31 mouse cellular contexts compared by ENCODE assay signal in the genomic region with DNA sequence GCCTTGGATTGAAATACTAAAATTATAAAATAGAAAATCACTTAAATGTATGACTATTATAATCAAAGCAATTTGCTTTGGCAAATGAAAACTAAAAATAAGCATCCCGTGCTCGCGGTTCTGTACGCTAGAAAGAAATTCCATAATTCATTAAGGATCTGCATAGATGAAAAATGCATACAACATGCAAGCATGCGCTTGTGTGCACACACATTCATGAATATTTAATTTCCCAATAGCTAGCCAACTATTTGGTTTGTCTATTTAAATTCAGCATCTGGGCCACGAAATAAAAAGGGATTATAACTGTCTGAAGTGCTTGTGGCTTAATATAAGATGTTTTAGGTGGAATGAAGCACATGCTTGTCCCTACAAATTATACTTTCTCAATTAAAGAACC.
DNase-seq lines count a peak whose midpoint lies in the region; ATAC-seq and TF ChIP-seq lines count a peak whose summit lies in the region.
"Had no signal": no experiment of that assay in that cellular context is flagged by ENCODE, and none has a peak within 500 bp of the region (broad histone marks: within the 10 kb centered on the region; RNA-seq: fewer than 3 reads in every experiment).

No protein-coding gene starts in this region.

- intact Hi-C loops in left cerebral cortex, postnatal 36 days (cut with DNase I), result no loop called here

- H3K4me1 ChIP-seq in embryonic facial prominence, embryonic 14.5 days (ENCODE audit: control insufficient read depth, insufficient read depth, low read length), result no peaks in the 10 kb centered on the region
- H3K4me1 ChIP-seq in embryonic facial prominence, embryonic 10.5 days, result no peaks in the 10 kb centered on the region
- no peaks in the 10 kb centered on the region for H3K4me1 ChIP-seq in hindbrain, embryonic 14.5 days (replicated peaks; ENCODE audit: control insufficient read depth, insufficient read depth, low read length)
- no peaks in the 10 kb centered on the region for H3K4me1 ChIP-seq in hindbrain, embryonic 16.5 days (ENCODE audit: control insufficient read depth, insufficient read depth, low read depth, low read length)
- H3K4me1 ChIP-seq in forebrain, postnatal 0 days (ENCODE audit: insufficient read depth), result no peaks in the 10 kb centered on the region
- no peaks in the 10 kb centered on the region for H3K4me1 ChIP-seq in midbrain, embryonic 16.5 days (ENCODE audit: control insufficient read depth, insufficient read depth, low read length)
- H3K4me1 ChIP-seq: embryonic facial prominence, embryonic 15.5 days; hindbrain, embryonic 15.5 days; limb, embryonic 10.5 days; limb, embryonic 15.5 days; liver, embryonic 13.5 days had no signal

- ATAC-seq in embryonic facial prominence, embryonic 14.5 days (ENCODE audit: low read depth), result no peak
- peak; percentile 48; the same call in 1 of the 2 replicates for ATAC-seq in hindbrain, embryonic 14.5 days (ENCODE audit: low FRiP score)
- no peak for ATAC-seq in hindbrain, embryonic 16.5 days
- ATAC-seq in forebrain, postnatal 0 days, result no peak
- ATAC-seq in midbrain, embryonic 16.5 days, result peak; percentile 51; the same call in 1 of the 2 replicates
- ATAC-seq: activated CD4-positive, CD25-positive, alpha-beta regulatory T cell, adult 4 months; lung, postnatal 0 days had no signal

- H3K4me2 ChIP-seq in embryonic facial prominence, embryonic 14.5 days (ENCODE audit: low read depth, low read length), result no peak overlapping the region
- no peak overlapping the region for H3K4me2 ChIP-seq in hindbrain, embryonic 14.5 days (replicated peaks)
- no peak overlapping the region for H3K4me2 ChIP-seq in hindbrain, embryonic 16.5 days (ENCODE audit: low read length)
- no peak overlapping the region for H3K4me2 ChIP-seq in forebrain, postnatal 0 days (ENCODE audit: low read depth)
- no peak overlapping the region for H3K4me2 ChIP-seq in midbrain, embryonic 16.5 days (ENCODE audit: low read length)
- H3K4me2 ChIP-seq: embryonic facial prominence, embryonic 15.5 days; heart, embryonic 11.5 days; hindbrain, embryonic 15.5 days; limb, embryonic 15.5 days; liver, embryonic 13.5 days had no signal

- 80% methylated on average over 6 of the region's 6 CpGs for WGBS in embryonic facial prominence, embryonic 14.5 days
- 94% methylated on average over 6 of the region's 6 CpGs for WGBS in embryonic facial prominence, embryonic 10.5 days
- WGBS in hindbrain, embryonic 14.5 days, result 53% methylated on average over 6 of the region's 6 CpGs
- WGBS in hindbrain, embryonic 16.5 days, result 59% methylated on average over 6 of the region's 6 CpGs
- 37% methylated on average over 6 of the region's 6 CpGs for WGBS in forebrain, postnatal 0 days
- WGBS in midbrain, embryonic 16.5 days, result 34% methylated on average over 6 of the region's 6 CpGs

- H3K9ac ChIP-seq in embryonic facial prominence, embryonic 14.5 days (ENCODE audit: low read depth, low read length), result no peak overlapping the region
- no peak overlapping the region for H3K9ac ChIP-seq in hindbrain, embryonic 14.5 days
- H3K9ac ChIP-seq in hindbrain, embryonic 16.5 days (ENCODE audit: low read depth, low read length), result no peak overlapping the region
- no peak overlapping the region for H3K9ac ChIP-seq in forebrain, postnatal 0 days
- H3K9ac ChIP-seq in midbrain, embryonic 16.5 days (ENCODE audit: low read depth, low read length), result no peak overlapping the region
- H3K9ac ChIP-seq: embryonic facial prominence, embryonic 15.5 days; hindbrain, embryonic 15.5 days; limb, embryonic 15.5 days; liver, embryonic 13.5 days had no signal

- no peaks in the 10 kb centered on the region for H3K9me3 ChIP-seq in embryonic facial prominence, embryonic 14.5 days (ENCODE audit: control insufficient read depth, low read length)
- H3K9me3 ChIP-seq in embryonic facial prominence, embryonic 10.5 days, result no peaks in the 10 kb centered on the region
- H3K9me3 ChIP-seq in hindbrain, embryonic 14.5 days (ENCODE audit: control insufficient read depth, low read length), result no peaks in the 10 kb centered on the region
- no peaks in the 10 kb centered on the region for H3K9me3 ChIP-seq in hindbrain, embryonic 16.5 days (ENCODE audit: control insufficient read depth, low read length)
- no peaks in the 10 kb centered on the region for H3K9me3 ChIP-seq in forebrain, postnatal 0 days (ENCODE audit: low read length)
- H3K9me3 ChIP-seq in midbrain, embryonic 16.5 days (replicated peaks; ENCODE audit: control insufficient read depth, low read length, poor library complexity, severe bottlenecking), result no peaks in the 10 kb centered on the region
- H3K9me3 ChIP-seq: embryonic facial prominence, embryonic 15.5 days; hindbrain, embryonic 15.5 days; limb, embryonic 10.5 days; limb, embryonic 15.5 days; liver, embryonic 13.5 days had no signal

- TF ChIP-seq CTCF in forebrain, postnatal 0 days (IDR thresholded peaks at IDR 0.05; ENCODE audit: low read depth), result no peak

- no peaks in the 10 kb centered on the region for H3K36me3 ChIP-seq in embryonic facial prominence, embryonic 14.5 days (ENCODE audit: control insufficient read depth, insufficient read depth, low read length)
- no peaks in the 10 kb centered on the region for H3K36me3 ChIP-seq in embryonic facial prominence, embryonic 10.5 days (replicated peaks)
- H3K36me3 ChIP-seq in hindbrain, embryonic 14.5 days (replicated peaks; ENCODE audit: control insufficient read depth, insufficient read depth), result no peaks in the 10 kb centered on the region
- H3K36me3 ChIP-seq in hindbrain, embryonic 16.5 days (ENCODE audit: control insufficient read depth, insufficient read depth, low read length), result no peaks in the 10 kb centered on the region
- no peaks in the 10 kb centered on the region for H3K36me3 ChIP-seq in forebrain, postnatal 0 days (ENCODE audit: insufficient read depth)
- no peaks in the 10 kb centered on the region for H3K36me3 ChIP-seq in midbrain, embryonic 16.5 days (ENCODE audit: control insufficient read depth, insufficient read depth, low read length)
- H3K36me3 ChIP-seq: embryonic facial prominence, embryonic 15.5 days; hindbrain, embryonic 15.5 days; limb, embryonic 10.5 days; limb, embryonic 15.5 days; liver, embryonic 13.5 days had no signal

- no peak overlapping the region for H3K27ac ChIP-seq in embryonic facial prominence, embryonic 14.5 days (replicated peaks; ENCODE audit: low read depth, low read length)
- H3K27ac ChIP-seq in embryonic facial prominence, embryonic 10.5 days (replicated peaks), result no peak overlapping the region
- H3K27ac ChIP-seq in hindbrain, embryonic 14.5 days, result no peak overlapping the region
- no peak overlapping the region for H3K27ac ChIP-seq in hindbrain, embryonic 16.5 days (ENCODE audit: low read depth, low read length)
- H3K27ac ChIP-seq in forebrain, postnatal 0 days (ENCODE audit: low read depth, low read length), result no peak overlapping the region
- H3K27ac ChIP-seq in midbrain, embryonic 16.5 days (ENCODE audit: low read length), result no peak overlapping the region
- H3K27ac ChIP-seq: embryonic facial prominence, embryonic 15.5 days; gastrocnemius, adult 2 months; hindbrain, embryonic 15.5 days; kidney, postnatal 0 days; limb, embryonic 10.5 days; limb, embryonic 15.5 days; liver, embryonic 13.5 days; macrophage had no signal

- peak; percentile 8 for DNase-seq in embryonic facial prominence, embryonic 14.5 days (ENCODE audit: low spot score)
- DNase-seq in embryonic facial prominence, embryonic 10.5 days (ENCODE audit: low spot score), result no peak
- DNase-seq in hindbrain, embryonic 14.5 days (ENCODE audit: low spot score), result no peak
- DNase-seq in forebrain, postnatal 0 days, result peak; percentile 20
- no peak for DNase-seq in left cerebral cortex, postnatal 36 days (ENCODE audit: low spot score in 2 of 2)
- DNase-seq in urinary bladder, adult 2 months (ENCODE audit: low spot score), result no peak
- DNase-seq: adrenal gland, adult 2 months; cerebellum, adult 11-12 months; cerebellum, adult 9-11 months; gastrocnemius, adult 2 months; gastrocnemius, postnatal 36 days; heart, adult 18-20 months; heart, postnatal 36 days; kidney, adult 2 months; layer of hippocampus, postnatal 36 days; liver, embryonic 13.5 days; lung, adult 18-20 months; thymus, adult 2 months; thymus, postnatal 4 days had no signal

- H3K4me3 ChIP-seq in embryonic facial prominence, embryonic 14.5 days (ENCODE audit: low read depth, low read length), result no peak overlapping the region
- H3K4me3 ChIP-seq in embryonic facial prominence, embryonic 10.5 days, result no peak overlapping the region
- H3K4me3 ChIP-seq in hindbrain, embryonic 14.5 days (replicated peaks; ENCODE audit: low read length), result no peak overlapping the region
- no peak overlapping the region for H3K4me3 ChIP-seq in hindbrain, embryonic 16.5 days (ENCODE audit: low read length)
- no peak overlapping the region for H3K4me3 ChIP-seq in forebrain, postnatal 0 days (ENCODE audit: low read depth, low read length)
- no peak overlapping the region for H3K4me3 ChIP-seq in midbrain, embryonic 16.5 days (ENCODE audit: low read depth, low read length)
- H3K4me3 ChIP-seq: embryonic facial prominence, embryonic 15.5 days; gastrocnemius, adult 2 months; hindbrain, embryonic 15.5 days; limb, embryonic 10.5 days; limb, embryonic 15.5 days; liver, embryonic 13.5 days had no signal

- H3K27me3 ChIP-seq in embryonic facial prominence, embryonic 14.5 days (replicated peaks; ENCODE audit: control insufficient read depth, insufficient read depth, low read length), result no peaks in the 10 kb centered on the region
- no peaks in the 10 kb centered on the region for H3K27me3 ChIP-seq in embryonic facial prominence, embryonic 10.5 days (replicated peaks; ENCODE audit: low read depth, poor library complexity, severe bottlenecking)
- no peaks in the 10 kb centered on the region for H3K27me3 ChIP-seq in hindbrain, embryonic 14.5 days (ENCODE audit: control insufficient read depth, insufficient read depth, low read length)
- H3K27me3 ChIP-seq in hindbrain, embryonic 16.5 days (replicated peaks; ENCODE audit: control insufficient read depth, insufficient read depth, low read length), result no peaks in the 10 kb centered on the region
- no peaks in the 10 kb centered on the region for H3K27me3 ChIP-seq in forebrain, postnatal 0 days (ENCODE audit: insufficient read depth, low read length)
- no peaks in the 10 kb centered on the region for H3K27me3 ChIP-seq in midbrain, embryonic 16.5 days (ENCODE audit: control insufficient read depth, insufficient read depth, low read depth, low read length)
- H3K27me3 ChIP-seq: CH12.LX; embryonic facial prominence, embryonic 15.5 days; hindbrain, embryonic 15.5 days; limb, embryonic 15.5 days; liver, embryonic 13.5 days had no signal

Comparison
In these comparisons a context has a peak if more than half of its experiments do, and no peak if none do; other contexts are left out.
1. ATAC-seq: peak in hindbrain, embryonic 14.5 days (single experiment) and midbrain, embryonic 16.5 days (single experiment); none in embryonic facial prominence, embryonic 14.5 days (single experiment), hindbrain, embryonic 16.5 days (single experiment) and forebrain, postnatal 0 days (single experiment).
2. DNase-seq: peak in embryonic facial prominence, embryonic 14.5 days (single experiment) and forebrain, postnatal 0 days (single experiment); none in embryonic facial prominence, embryonic 10.5 days (single experiment), hindbrain, embryonic 14.5 days (single experiment), left cerebral cortex, postnatal 36 days (0 of 2) and urinary bladder, adult 2 months (single experiment).